Mouse (Mus musculus): Measurements from ENCODE around the gene Swap70.

Swap70 gene

DNA sequence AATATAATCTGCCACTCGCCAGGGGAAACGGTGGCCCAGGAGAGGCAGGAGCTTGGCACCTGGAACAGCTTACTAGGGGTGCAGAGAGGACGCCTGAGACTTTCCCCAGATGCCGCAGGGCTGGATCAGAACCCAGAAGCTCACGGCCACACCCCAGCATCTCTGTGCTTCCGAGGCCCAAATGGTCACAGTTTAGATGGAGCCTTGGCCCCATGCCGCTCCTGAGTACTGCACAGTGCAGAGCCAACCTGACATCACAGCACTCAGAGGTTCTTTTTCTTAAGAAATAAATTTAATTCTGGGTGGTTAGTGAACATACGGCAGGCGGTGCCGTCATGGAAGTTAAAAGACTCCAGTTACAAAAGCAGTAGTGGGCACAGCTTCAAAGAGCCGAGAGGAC is 86.2 kb downstream of the Swap70 start:
- DNase-seq, result no peak

GRCm38 (mm10) chr7:110309246-110309645 is 87.7 kb downstream of the Swap70 start:
- DNase-seq, result no peak

DNA sequence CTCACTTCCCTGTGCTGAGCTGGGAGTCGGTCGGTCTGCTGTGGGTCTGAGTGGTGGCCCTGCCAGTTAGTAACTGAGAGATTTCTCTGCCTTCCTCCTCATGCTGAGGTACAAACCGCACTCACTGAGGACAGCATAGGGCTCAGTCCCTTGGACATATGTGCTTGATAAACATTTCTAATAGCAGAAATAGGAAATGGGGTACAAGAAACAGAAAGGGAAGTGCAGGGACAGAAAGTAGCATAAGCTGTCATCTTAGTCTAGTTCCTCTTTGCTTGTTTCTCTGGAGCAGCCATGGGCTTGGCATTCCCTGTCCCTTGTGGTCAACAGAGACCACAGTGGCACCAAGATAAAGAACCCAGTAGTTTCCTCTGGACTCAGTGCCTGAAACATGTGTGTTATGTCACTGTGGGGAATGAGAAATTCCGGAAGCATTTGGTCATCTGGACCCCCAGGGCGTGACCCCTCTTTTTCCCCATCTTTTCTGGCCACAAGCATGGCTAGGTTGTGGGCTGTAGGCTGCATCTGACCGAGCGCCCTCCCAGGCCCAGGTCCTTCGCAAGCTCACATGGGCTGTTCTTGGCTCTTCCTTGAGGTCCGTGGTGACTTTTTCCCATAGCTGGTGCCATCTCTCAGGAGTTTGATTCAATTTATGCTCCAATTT is 92.0 kb downstream of the Swap70 start:
- no peak for DNase-seq

- no peak for DNase-seq
Measured at GRCm38 (mm10) chr7:110314401-110314890, 92.9 kb downstream of the Swap70 start.

GRCm38 (mm10) chr7:110315352-110315751 is 93.8 kb downstream of the Swap70 start:
- DNase-seq, result no peak

DNA sequence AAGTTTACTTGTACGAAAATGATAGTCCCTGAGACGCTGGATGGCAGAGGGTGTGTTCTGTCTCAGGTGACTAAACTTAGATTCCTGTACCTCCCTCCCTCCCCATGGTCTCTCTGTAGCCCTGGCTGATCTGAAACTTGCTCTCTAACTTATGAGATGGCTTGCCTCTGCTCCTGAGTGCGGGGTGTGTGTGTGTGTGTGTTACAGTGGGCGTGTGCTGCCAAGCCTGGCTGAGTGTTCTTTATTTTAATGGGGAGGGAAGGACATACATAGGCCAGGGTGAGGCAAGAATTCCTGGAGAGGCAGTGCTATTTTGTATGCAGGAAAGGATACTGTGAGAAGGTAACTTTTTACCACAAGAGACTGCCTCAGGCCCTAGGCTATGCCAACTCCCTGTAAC is 95.9 kb downstream of the Swap70 start:
- no peak for DNase-seq

GRCm38 (mm10) chr7:110318971-110319519 is 97.5 kb downstream of the Swap70 start:
- DNase-seq, result peak; percentile 19

DNA sequence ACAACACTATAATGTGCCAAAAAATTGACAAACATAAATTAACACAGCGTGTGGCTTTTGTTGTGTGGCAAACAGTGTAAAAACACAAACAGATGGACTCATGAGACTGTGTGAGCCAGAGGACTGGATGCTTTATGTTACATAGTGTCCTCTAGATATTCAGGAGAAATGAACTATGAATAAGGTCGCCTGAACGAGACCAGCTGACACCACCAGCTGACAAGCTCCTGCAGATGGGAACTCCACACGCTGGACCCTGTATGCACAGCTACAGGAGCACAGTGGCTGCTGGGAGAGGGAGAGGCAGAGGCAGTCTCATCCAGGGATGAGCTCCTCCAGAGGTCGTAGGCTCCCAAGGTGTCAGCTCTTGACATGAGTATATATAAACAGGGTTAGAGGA is 99.6 kb downstream of the Swap70 start:
- DNase-seq, result peak; percentile 15

DNA sequence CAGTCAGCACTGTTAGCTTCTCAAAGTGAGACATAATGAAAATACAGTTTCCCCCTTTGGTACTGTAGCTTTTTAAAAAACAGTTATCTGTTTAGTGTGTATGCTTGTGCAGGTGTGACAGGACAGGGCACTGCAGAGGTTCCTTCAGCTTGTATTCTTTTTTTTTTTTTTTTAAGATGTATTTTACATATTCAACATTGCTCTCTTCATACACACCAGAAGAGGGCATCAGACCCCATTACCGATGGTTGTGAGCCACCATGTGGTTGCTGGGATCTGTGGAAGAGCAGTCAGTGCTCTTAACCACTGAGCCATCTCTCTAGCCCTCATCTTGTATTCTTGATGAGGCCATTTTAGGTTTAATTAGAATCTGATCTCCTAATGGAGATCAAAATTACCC is 103.3 kb downstream of the Swap70 start:
- no peak for DNase-seq

DNA sequence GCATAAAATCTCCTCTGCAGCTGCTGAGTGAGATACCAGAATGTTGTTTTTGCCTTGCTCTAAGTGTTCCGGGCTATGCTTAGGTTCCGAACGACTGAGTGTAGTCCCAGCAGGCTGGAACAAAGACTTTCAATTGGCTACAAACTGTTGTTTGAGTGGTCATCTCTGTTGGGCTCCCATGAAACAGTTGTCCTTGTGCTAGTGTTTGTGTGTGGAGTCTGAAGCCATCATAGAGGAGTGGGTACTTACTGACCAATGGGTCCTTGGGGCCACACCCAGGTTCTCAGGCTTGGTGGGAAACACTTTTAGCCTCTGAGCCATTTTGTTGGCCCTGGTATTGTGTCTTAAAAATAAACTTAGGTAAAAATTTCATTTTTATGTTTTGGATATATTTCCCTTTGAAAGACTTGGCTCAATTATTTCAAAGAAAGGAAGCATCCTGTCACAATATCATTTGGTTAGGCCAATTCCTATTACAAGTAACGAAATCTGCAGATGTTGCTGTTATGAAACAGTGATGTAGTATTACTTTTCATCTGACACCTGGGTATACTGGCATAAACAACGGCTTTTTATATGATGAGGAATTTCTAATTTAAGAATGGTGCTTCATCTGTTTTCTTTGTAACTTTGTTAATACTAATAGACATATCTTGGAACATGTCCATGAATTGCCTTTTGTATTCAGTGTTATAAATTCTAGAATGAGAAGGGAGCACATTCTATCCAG is 104.0 kb downstream of the Swap70 start:
- DNase-seq, result no peak

All from retina, postnatal 1 day (tissue).